Mouse (Mus musculus) stomach, embryonic 14.5 days (tissue): Measurements from ENCODE around the gene Hist1h2br. TPM values are rescaled to one million over a fixed set of nuclear protein-coding genes. Genes with fewer than 3 reads are reported as not detected.
"Not testable (repeated sequence)": the region's sequence is repeated elsewhere in the genome, so short reads cannot be mapped to it uniquely, and the experiment has no call there.

Source experiments
- ATAC-seq: fragments of 200-750 bp; cut with Nextera tagmentation; 2 replicates; pipeline ENCODE4 v1.8.0; 2017; ENCODE audit warnings: low read depth, moderate TSS enrichment; ENCODE audit not compliant: insufficient number of reproducible peaks, insufficient read depth, low FRiP score
- H3K27ac ChIP-seq: fragments of 300-500 bp; sonication (generic); 2 replicates; pipeline ENCODE4 v1.5.1; 2014; ENCODE audit warnings: mild to moderate bottlenecking, low read length, moderate library complexity, mixed read lengths
- H3K27me3 ChIP-seq: fragments of 300-500 bp; sonication (generic); 2 replicates; pipeline ENCODE4 v1.6.1; 2014; ENCODE audit warnings: low read length, control low read depth, mixed read lengths; ENCODE audit not compliant: control insufficient read depth, insufficient read depth
- H3K36me3 ChIP-seq: fragments of 300-500 bp; sonication (generic); 2 replicates; pipeline ENCODE4 v1.6.1; 2014; ENCODE audit warnings: mild to moderate bottlenecking, control low read depth, low read length, moderate library complexity, mixed read lengths; ENCODE audit not compliant: control insufficient read depth, insufficient read depth
- H3K4me1 ChIP-seq: fragments of 300-500 bp; sonication (generic); 2 replicates; pipeline ENCODE4 v1.6.1; 2014; ENCODE audit warnings: low read length, control low read depth, mixed read lengths; ENCODE audit not compliant: control insufficient read depth, insufficient read depth
- H3K4me2 ChIP-seq: fragments of 300-500 bp; sonication (generic); replicated peaks from 2 replicates; pipeline ENCODE4 v1.6.1; 2014; ENCODE audit warnings: low read depth, low read length, control low read depth
- H3K4me3 ChIP-seq: fragments of 300-500 bp; sonication (generic); 2 replicates; pipeline ENCODE4 v1.5.1; 2014; ENCODE audit warnings: low read depth, low read length, control low read depth
- H3K9ac ChIP-seq: fragments of 300-500 bp; sonication (generic); replicated peaks from 2 replicates; pipeline ENCODE4 v1.6.1; 2014; ENCODE audit warnings: low read depth, mild to moderate bottlenecking, control low read depth, low read length, moderate library complexity, mixed read lengths
- H3K9me3 ChIP-seq: fragments of 300-500 bp; sonication (generic); 2 replicates; pipeline ENCODE4 v1.6.1; 2016; ENCODE audit warnings: low read depth, low read length, control low read depth; ENCODE audit not compliant: control insufficient read depth
- WGBS: fragments of 180-500 bp; shearing (Covaris S2); extraction: QIAGEN DNeasy Blood & Tissue Kit; methylation state at CpG from one replicate; pipeline ENCODE4 v1.1.7; 2014; 5-methylcytosine and 5-hydroxymethylcytosine counted together
- polyA plus RNA-seq: library from polyadenylated mRNA; unstranded; fragments of >200 nt; fragmentation: Nextera tagmentation; extraction: Ambion mirVana; gene quantifications from 2 replicates; pipeline ENCODE4 v1.2.1, GENCODE M21; 2014

The Hist1h2br gene
- polyA plus RNA-seq, 1 experiment from 2014 or later = 25.5 TPM

- H3K4me2 ChIP-seq = peak overlapping the region; percentile 53; the same call in 1 of the 2 replicates
- H3K4me1 ChIP-seq = no peaks in the 10 kb centered on the region
- H3K4me3 ChIP-seq = peak overlapping the region; percentile 37
- no peak overlapping the region for H3K27ac ChIP-seq
- H3K27me3 ChIP-seq = no peaks in the 10 kb centered on the region
- H3K9me3 ChIP-seq = no peaks in the 10 kb centered on the region
- no peaks in the 10 kb centered on the region for H3K36me3 ChIP-seq
- H3K9ac ChIP-seq = no peak overlapping the region
- peak; percentile 69; the same call in 1 of the 2 replicates for ATAC-seq
- WGBS = 5% methylated on average over 11 of the region's 11 CpGs
These were observed 21.6 kb downstream of the Hist1h2br start for GRCm38 (mm10) chr13:21855146-21855545.

- WGBS = 3% methylated on average over 15 of the region's 15 CpGs
- peak overlapping the region; percentile 53 for H3K4me2 ChIP-seq
- no peak overlapping the region for H3K27ac ChIP-seq
- H3K9ac ChIP-seq = 0 out of 2 replicates have a peak overlapping the region, but pooled peaks have one; percentile 14
- no peaks in the 10 kb centered on the region for H3K9me3 ChIP-seq
- no peaks in the 10 kb centered on the region for H3K36me3 ChIP-seq
- ATAC-seq = no peak
- H3K27me3 ChIP-seq = no peaks in the 10 kb centered on the region
- H3K4me3 ChIP-seq = peak overlapping the region; percentile 37
- no peaks in the 10 kb centered on the region for H3K4me1 ChIP-seq
These were observed 22.2 kb downstream of the Hist1h2br start for GRCm38 (mm10) chr13:21855698-21856162.

GRCm38 (mm10) chr13:21861608-21862007 is 28.1 kb downstream of the Hist1h2br start:
- WGBS = 13% methylated on average over 5 of the region's 5 CpGs
- H3K4me1 ChIP-seq = no peaks in the 10 kb centered on the region
- H3K9ac ChIP-seq = no peak overlapping the region
- H3K4me2 ChIP-seq = no peak overlapping the region
- H3K4me3 ChIP-seq = no peak overlapping the region
- no peaks in the 10 kb centered on the region for H3K9me3 ChIP-seq
- no peaks in the 10 kb centered on the region for H3K27me3 ChIP-seq
- H3K36me3 ChIP-seq = no peaks in the 10 kb centered on the region
- no peak overlapping the region for H3K27ac ChIP-seq
- no peak for ATAC-seq

- H3K27me3 ChIP-seq, H3K4me3 ChIP-seq, H3K9ac ChIP-seq, H3K4me1 ChIP-seq, H3K4me2 ChIP-seq, H3K27ac ChIP-seq, H3K9me3 ChIP-seq, H3K36me3 ChIP-seq, ATAC-seq: not testable (repeated sequence)
- 71% methylated on average over 3 of the region's 3 CpGs for WGBS
These were observed 32.0 kb downstream of the Hist1h2br start for GRCm38 (mm10) chr13:21865503-21865902.

- 85% methylated on average over 6 of the region's 6 CpGs for WGBS
- ATAC-seq = no peak
These were observed 47.2 kb downstream of the Hist1h2br start for GRCm38 (mm10) chr13:21880735-21881134.

GRCm38 (mm10) chr13:21881878-21882669 is 48.5 kb downstream of the Hist1h2br start:
- Histone ChIP-seq H3K4me2 (peak overlapping the region; percentile 37), H3K4me1 (no peaks in the 10 kb centered on the region), H3K4me3 (peak overlapping the region; percentile 25), H3K27ac (no peak overlapping the region), H3K36me3 (no peaks in the 10 kb centered on the region), H3K9me3 (no peaks in the 10 kb centered on the region), H3K27me3 (no peaks in the 10 kb centered on the region), H3K9ac (peak overlapping the region; percentile 2; the same call in 1 of the 2 replicates)
- no peak for ATAC-seq
- 6% methylated on average over 27 of the region's 27 CpGs for WGBS

More at GRCm38 (mm10) chr13:21880735-21881134, 47.2 kb downstream of the Hist1h2br start:
- Histone ChIP-seq H3K9me3 (no peaks in the 10 kb centered on the region), H3K4me1 (no peaks in the 10 kb centered on the region), H3K4me2 (no peak overlapping the region), H3K9ac (no peak overlapping the region), H3K27ac (no peak overlapping the region), H3K27me3 (no peaks in the 10 kb centered on the region), H3K36me3 (no peaks in the 10 kb centered on the region), H3K4me3 (no peak overlapping the region)

- H3K9ac ChIP-seq = 0 out of 2 replicates have a peak overlapping the region, but pooled peaks have one; percentile 0
- peak overlapping the region; percentile 25 for H3K4me3 ChIP-seq
- no peak for ATAC-seq
- no peaks in the 10 kb centered on the region for H3K27me3 ChIP-seq
- no peaks in the 10 kb centered on the region for H3K9me3 ChIP-seq
- H3K27ac ChIP-seq = no peak overlapping the region
- WGBS = 2% methylated on average over 13 of the region's 13 CpGs
- peak overlapping the region; percentile 37 for H3K4me2 ChIP-seq
- H3K36me3 ChIP-seq = no peaks in the 10 kb centered on the region
- no peaks in the 10 kb centered on the region for H3K4me1 ChIP-seq
These were observed 49.3 kb downstream of the Hist1h2br start for GRCm38 (mm10) chr13:21882760-21883405.

GRCm38 (mm10) chr13:21883407-21883806 is 49.9 kb downstream of the Hist1h2br start:
- no peak for ATAC-seq
- Histone ChIP-seq H3K9ac (0 out of 2 replicates have a peak overlapping the region, but pooled peaks have one; percentile 0), H3K9me3 (no peaks in the 10 kb centered on the region), H3K27me3 (no peaks in the 10 kb centered on the region), H3K4me2 (peak overlapping the region; percentile 37), H3K27ac (no peak overlapping the region), H3K4me1 (no peaks in the 10 kb centered on the region), H3K36me3 (no peaks in the 10 kb centered on the region), H3K4me3 (no peak overlapping the region)
- 39% methylated on average over 5 of the region's 5 CpGs for WGBS
